Mouse (Mus musculus) testis, adult 2 months (tissue): ENCODE data around the gene Zscan10.

Experiments
- CTCF ChIP-seq: fragments of 200-500 bp; IDR thresholded peaks from 2 replicates; pipeline ENCODE4 v1.5.1; 2012; ENCODE audit warnings: low read depth, mild to moderate bottlenecking, inconsistent platforms, low read length, moderate library complexity; ENCODE audit not compliant: control insufficient read depth, insufficient read depth, insufficient replicate concordance
- POLR2A ChIP-seq: fragments of 200-500 bp; IDR thresholded peaks from 2 replicates; pipeline ENCODE4 v1.6.1; 2012; ENCODE audit warnings: low read depth, mild to moderate bottlenecking, inconsistent platforms, low read length, moderate library complexity; ENCODE audit not compliant: control insufficient read depth

GRCm38 (mm10) chr17:23585721-23586491 is 14.8 kb upstream of the Zscan10 start:
- TF ChIP-seq CTCF (no peak), POLR2A (peak; percentile 27; the same call in 1 of the 2 replicates)
